In genomic region chr13:67728106-67728505, GRCm38 (mm10) we compare ENCODE assay signal across 8 mouse cellular contexts. TPM values are rescaled to one million over a fixed set of nuclear protein-coding genes. Genes with fewer than 3 reads are reported as not detected.
DNase-seq lines count a peak whose midpoint lies in the region; ATAC-seq and TF ChIP-seq lines count a peak whose summit lies in the region.

No protein-coding gene starts in this region.

- H3K4me2 ChIP-seq in embryonic facial prominence, embryonic 15.5 days (replicated peaks), result peak overlapping the region; percentile 61
- H3K4me2 ChIP-seq in intestine, embryonic 16.5 days (ENCODE audit: low read depth, low read length), result peak overlapping the region; percentile 74
- peak overlapping the region; percentile 67 for H3K4me2 ChIP-seq in neural tube, embryonic 13.5 days

- no peak overlapping the region for H3K9ac ChIP-seq in embryonic facial prominence, embryonic 15.5 days
- no peak overlapping the region for H3K9ac ChIP-seq in intestine, embryonic 16.5 days (ENCODE audit: low read depth, low read length)
- peak overlapping the region; percentile 80 for H3K9ac ChIP-seq in neural tube, embryonic 13.5 days

- no peaks in the 10 kb centered on the region for H3K9me3 ChIP-seq in embryonic facial prominence, embryonic 15.5 days (replicated peaks)
- no peaks in the 10 kb centered on the region for H3K9me3 ChIP-seq in intestine, embryonic 16.5 days (ENCODE audit: control insufficient read depth, low read length)
- no peaks in the 10 kb centered on the region for H3K9me3 ChIP-seq in neural tube, embryonic 13.5 days

- H3K4me3 ChIP-seq in left cerebral cortex, adult 2 months, result peak overlapping the region; percentile 59
- peak overlapping the region; percentile 60 for H3K4me3 ChIP-seq in embryonic facial prominence, embryonic 15.5 days (replicated peaks)
- peak overlapping the region; percentile 65 for H3K4me3 ChIP-seq in intestine, embryonic 16.5 days (ENCODE audit: low read length)
- H3K4me3 ChIP-seq in neural tube, embryonic 13.5 days, result peak overlapping the region; percentile 54

- 68% methylated on average over 1 of the region's 1 CpGs for WGBS in embryonic facial prominence, embryonic 15.5 days
- WGBS in intestine, embryonic 16.5 days, result 81% methylated on average over 1 of the region's 1 CpGs
- WGBS in neural tube, embryonic 13.5 days, result 81% methylated on average over 1 of the region's 1 CpGs

- no peaks in the 10 kb centered on the region for H3K36me3 ChIP-seq in embryonic facial prominence, embryonic 15.5 days
- no peaks in the 10 kb centered on the region for H3K36me3 ChIP-seq in intestine, embryonic 16.5 days (ENCODE audit: control insufficient read depth, insufficient read depth, low read length)
- no peaks in the 10 kb centered on the region for H3K36me3 ChIP-seq in neural tube, embryonic 13.5 days

- H3K27ac ChIP-seq in left cerebral cortex, adult 2 months, result no peak overlapping the region
- H3K27ac ChIP-seq in embryonic facial prominence, embryonic 15.5 days (replicated peaks), result no peak overlapping the region
- peak overlapping the region; percentile 48; the same call in 1 of the 2 replicates for H3K27ac ChIP-seq in intestine, embryonic 16.5 days (ENCODE audit: low read length)
- no peak overlapping the region for H3K27ac ChIP-seq in neural tube, embryonic 13.5 days (replicated peaks)

- ATAC-seq in embryonic facial prominence, embryonic 15.5 days (ENCODE audit: insufficient number of reproducible peaks, low FRiP score, low TSS enrichment, low read depth), result no peak
- no peak for ATAC-seq in intestine, embryonic 16.5 days
- ATAC-seq in neural tube, embryonic 13.5 days (ENCODE audit: low read depth), result no peak

- no peaks in the 10 kb centered on the region for H3K27me3 ChIP-seq in embryonic facial prominence, embryonic 15.5 days
- no peaks in the 10 kb centered on the region for H3K27me3 ChIP-seq in intestine, embryonic 16.5 days (replicated peaks; ENCODE audit: control insufficient read depth, insufficient read depth, low read length)
- H3K27me3 ChIP-seq in neural tube, embryonic 13.5 days, result no peaks in the 10 kb centered on the region

- peaks cover 6% of the 10 kb centered on the region; the same call in 1 of the 2 replicates for H3K4me1 ChIP-seq in embryonic facial prominence, embryonic 15.5 days
- H3K4me1 ChIP-seq in intestine, embryonic 16.5 days (ENCODE audit: control insufficient read depth, insufficient read depth, low read length), result peaks cover 2% of the 10 kb centered on the region; the same call in 1 of the 2 replicates
- peaks cover 22% of the 10 kb centered on the region for H3K4me1 ChIP-seq in neural tube, embryonic 13.5 days (replicated peaks)

- no peak for DNase-seq in left cerebral cortex, adult 2 months (ENCODE audit: extremely low spot score in 1 of 2, low spot score in 2 of 2)
- DNase-seq in left cerebral cortex, postnatal 10 days (ENCODE audit: extremely low spot score in 1 of 2, low spot score in 2 of 2), result no peak
- DNase-seq in gastrocnemius, postnatal 25 days, result no peak
- DNase-seq in right cerebral cortex, postnatal 4 days, result no peak
- no peak for DNase-seq in adrenal gland, postnatal 25 days

- intact Hi-C loops in left cerebral cortex, adult 2 months (cut with DNase I), result loop anchor here (10.0 kb wide), 2 partner anchors 87 to 793 kb away; partner anchors contain the start of gene Zfp273
- intact Hi-C loops in left cerebral cortex, postnatal 10 days (cut with DNase I), result loop anchor here (10.0 kb wide), 1 partner anchor 117 kb away; no protein-coding TSS in a partner anchor

- TF ChIP-seq CTCF in left cerebral cortex, adult 2 months (IDR thresholded peaks at IDR 0.05), result no peak

RNA-seq across cellular contexts. Expression of gene Zfp65, which starts 0.9 kb away (rescaled TPM):
- 10 to 100 TPM; 14.0 to 14.6 TPM for total RNA-seq in left cerebral cortex, adult 2 months (2021)
- 10 to 100 TPM; 12.7 to 16.3 TPM for total RNA-seq in left cerebral cortex, postnatal 10 days (2021)
- 6.1 and 7.0 TPM in 2 replicates for polyA plus RNA-seq in embryonic facial prominence, embryonic 15.5 days (2015; fragmentation: Nextera tagmentation; extraction: Ambion mirVana)
- 4.5 and 5.3 TPM in 2 replicates for polyA plus RNA-seq in intestine, embryonic 16.5 days (2015; fragmentation: Nextera tagmentation; extraction: Ambion mirVana)
- 8.5 and 9.5 TPM in 2 replicates for polyA plus RNA-seq in neural tube, embryonic 13.5 days (2015; fragmentation: Nextera tagmentation; extraction: Ambion mirVana)
- 1 to 10 TPM; 3.8 to 4.4 TPM for total RNA-seq in gastrocnemius, postnatal 25 days (2021)
- total RNA-seq in adrenal gland, postnatal 25 days (2021), result 9.4 and 13.7 TPM in 2 replicates

RNA-seq across cellular contexts. Expression of gene Zfp85, which starts 26.9 kb away (rescaled TPM):
- 1 to 10 TPM; 5.8 to 6.5 TPM for total RNA-seq in left cerebral cortex, adult 2 months (2021)
- 1 to 10 TPM; 5.8 to 6.5 TPM for total RNA-seq in left cerebral cortex, postnatal 10 days (2021)
- polyA plus RNA-seq in embryonic facial prominence, embryonic 15.5 days (2015; fragmentation: Nextera tagmentation; extraction: Ambion mirVana), result 4.4 and 4.9 TPM in 2 replicates
- polyA plus RNA-seq in intestine, embryonic 16.5 days (2015; fragmentation: Nextera tagmentation; extraction: Ambion mirVana), result 3.1 TPM in 2 replicates
- 7.2 and 8.0 TPM in 2 replicates for polyA plus RNA-seq in neural tube, embryonic 13.5 days (2015; fragmentation: Nextera tagmentation; extraction: Ambion mirVana)
- total RNA-seq in gastrocnemius, postnatal 25 days (2021), result 1 to 10 TPM; 1.9 to 2.3 TPM
- total RNA-seq in adrenal gland, postnatal 25 days (2021), result 5.1 and 7.7 TPM in 2 replicates

RNA-seq across cellular contexts. Expression of gene Zfp738, which starts 41.2 kb away (rescaled TPM):
- 10 to 100 TPM; 24.2 to 26.0 TPM for total RNA-seq in left cerebral cortex, adult 2 months (2021)
- 10 to 100 TPM; 21.0 to 21.8 TPM for total RNA-seq in left cerebral cortex, postnatal 10 days (2021)
- 12.5 and 12.8 TPM in 2 replicates for polyA plus RNA-seq in embryonic facial prominence, embryonic 15.5 days (2015; fragmentation: Nextera tagmentation; extraction: Ambion mirVana)
- 7.4 and 9.2 TPM in 2 replicates for polyA plus RNA-seq in intestine, embryonic 16.5 days (2015; fragmentation: Nextera tagmentation; extraction: Ambion mirVana)
- 13.0 and 15.4 TPM in 2 replicates for polyA plus RNA-seq in neural tube, embryonic 13.5 days (2015; fragmentation: Nextera tagmentation; extraction: Ambion mirVana)
- total RNA-seq in gastrocnemius, postnatal 25 days (2021), result 1 to 10 TPM; 2.2 to 4.0 TPM
- total RNA-seq in adrenal gland, postnatal 25 days (2021), result 11.1 and 15.0 TPM in 2 replicates

RNA-seq across cellular contexts. Expression of gene Zfp493, which starts 51.4 kb away (rescaled TPM):
- 1 to 10 TPM; 4.4 to 4.7 TPM for total RNA-seq in left cerebral cortex, adult 2 months (2021)
- 1 to 10 TPM; 3.7 to 4.6 TPM for total RNA-seq in left cerebral cortex, postnatal 10 days (2021)
- polyA plus RNA-seq in embryonic facial prominence, embryonic 15.5 days (2015; fragmentation: Nextera tagmentation; extraction: Ambion mirVana), result 1.8 and 3.0 TPM in 2 replicates
- polyA plus RNA-seq in intestine, embryonic 16.5 days (2015; fragmentation: Nextera tagmentation; extraction: Ambion mirVana), result 2.5 and 2.6 TPM in 2 replicates
- 2.4 and 2.8 TPM in 2 replicates for polyA plus RNA-seq in neural tube, embryonic 13.5 days (2015; fragmentation: Nextera tagmentation; extraction: Ambion mirVana)
- total RNA-seq in gastrocnemius, postnatal 25 days (2021), result 1 to 10 TPM; 2.7 to 3.1 TPM
- 3.9 and 4.6 TPM in 2 replicates for total RNA-seq in adrenal gland, postnatal 25 days (2021)
